Mouse (Mus musculus) intestine, embryonic 16.5 days (tissue): ENCODE measurements around the gene Gnmt. TPM values are rescaled to one million over a fixed set of nuclear protein-coding genes. Genes with fewer than 3 reads are reported as not detected.
A peak's percentile ranks its signal among the peaks of the same experiment; 100 is the strongest.

ENCODE experiments used
- ATAC-seq: fragments of 200-750 bp; cut with Nextera tagmentation; 2 replicates; pipeline ENCODE4 v1.8.0; 2017; ENCODE audit warnings: moderate TSS enrichment, moderate library complexity
- H3K27ac ChIP-seq: fragments of 300-500 bp; sonication (generic); 2 replicates; pipeline ENCODE4 v1.5.1; 2014; ENCODE audit warnings: mild to moderate bottlenecking, low read length
- H3K27me3 ChIP-seq: fragments of 300-500 bp; sonication (generic); replicated peaks from 2 replicates; pipeline ENCODE4 v1.6.1; 2014; ENCODE audit warnings: low read length, control low read depth, mixed read lengths; ENCODE audit not compliant: control insufficient read depth, insufficient read depth
- H3K36me3 ChIP-seq: fragments of 300-500 bp; sonication (generic); 2 replicates; pipeline ENCODE4 v1.6.1; 2014; ENCODE audit warnings: low read length, control low read depth; ENCODE audit not compliant: control insufficient read depth, insufficient read depth
- H3K4me1 ChIP-seq: fragments of 300-500 bp; sonication (generic); 2 replicates; pipeline ENCODE4 v1.6.1; 2014; ENCODE audit warnings: low read length, control low read depth, mixed read lengths; ENCODE audit not compliant: control insufficient read depth, insufficient read depth
- H3K4me2 ChIP-seq: fragments of 300-500 bp; sonication (generic); 2 replicates; pipeline ENCODE4 v1.6.1; 2014; ENCODE audit warnings: low read depth, low read length, control low read depth
- H3K4me3 ChIP-seq: fragments of 300-500 bp; sonication (generic); 2 replicates; pipeline ENCODE4 v1.5.1; 2014; ENCODE audit warnings: mild to moderate bottlenecking, low read length
- H3K9ac ChIP-seq: fragments of 300-500 bp; sonication (generic); 2 replicates; pipeline ENCODE4 v1.6.1; 2014; ENCODE audit warnings: low read depth, low read length
- H3K9me3 ChIP-seq: fragments of 300-500 bp; sonication (generic); 2 replicates; pipeline ENCODE4 v1.6.1; 2016; ENCODE audit warnings: low read length, control low read depth; ENCODE audit not compliant: control insufficient read depth
- WGBS: fragments of 180-500 bp; shearing (Covaris S2); extraction: QIAGEN DNeasy Blood & Tissue Kit; methylation state at CpG from one replicate; pipeline ENCODE4 v1.1.7; 2014; 5-methylcytosine and 5-hydroxymethylcytosine counted together
- polyA plus RNA-seq: library from polyadenylated mRNA; unstranded; fragments of >200 nt; fragmentation: Nextera tagmentation; extraction: Ambion mirVana; gene quantifications from 2 replicates; pipeline ENCODE4 v1.2.1, GENCODE M21; 2015

The Gnmt gene
- polyA plus RNA-seq, 1 experiment from 2014 or later: 8.2 TPM

DNA sequence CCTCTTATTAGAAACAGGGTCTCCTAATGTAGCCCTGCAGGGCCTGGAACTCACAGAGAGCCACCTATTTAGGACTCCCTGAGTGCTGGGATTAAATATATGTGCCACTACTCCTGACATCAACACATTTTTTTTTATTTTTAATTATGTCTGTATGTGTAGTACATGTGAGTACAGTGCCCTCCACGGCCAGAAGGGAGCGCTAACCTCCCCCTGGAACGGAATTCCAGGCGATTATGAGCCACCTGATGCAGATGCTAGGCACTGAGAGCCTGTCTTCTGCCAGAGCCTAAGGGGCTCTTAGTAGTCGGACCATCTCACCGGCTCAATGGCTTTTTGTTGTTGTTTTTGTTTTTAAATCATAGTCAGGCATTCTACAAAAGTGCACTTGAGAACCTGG lies 947 bp downstream of the Gnmt start:
- H3K9ac ChIP-seq: no peak overlapping the region
- peaks cover 8% of the 10 kb centered on the region for H3K4me1 ChIP-seq
- no peak for ATAC-seq
- H3K27me3 ChIP-seq: 0 out of 2 replicates have a peak, but pooled peaks cover 5% of the 10 kb centered on the region
- no peak overlapping the region for H3K27ac ChIP-seq
- 47% methylated on average over 6 of the region's 6 CpGs for WGBS
- peaks cover 8% of the 10 kb centered on the region; the same call in 1 of the 2 replicates for H3K36me3 ChIP-seq
- H3K4me2 ChIP-seq: no peak overlapping the region
- no peaks in the 10 kb centered on the region for H3K9me3 ChIP-seq
- H3K4me3 ChIP-seq: no peak overlapping the region

DNA sequence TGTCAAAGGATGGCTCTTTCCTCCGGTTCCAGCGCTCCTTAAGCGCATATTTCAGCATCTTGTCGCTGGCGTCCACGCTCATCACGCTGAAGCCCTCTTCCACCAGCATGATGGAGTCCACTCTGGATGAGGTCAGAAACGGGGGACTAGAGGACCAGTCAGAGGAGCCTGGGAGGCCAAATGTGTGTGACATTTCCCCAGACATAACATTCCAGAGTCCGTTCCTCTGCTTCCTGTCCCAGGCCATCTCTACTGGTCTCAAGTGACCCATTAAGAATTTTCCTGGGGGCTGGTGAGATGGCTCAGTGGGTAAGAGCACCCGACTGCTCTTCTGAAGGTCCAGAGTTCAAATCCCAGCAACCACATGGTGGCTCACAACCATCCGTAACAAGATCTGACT lies 1.7 kb downstream of the Gnmt start:
- WGBS: 90% methylated on average over 11 of the region's 11 CpGs

DNA sequence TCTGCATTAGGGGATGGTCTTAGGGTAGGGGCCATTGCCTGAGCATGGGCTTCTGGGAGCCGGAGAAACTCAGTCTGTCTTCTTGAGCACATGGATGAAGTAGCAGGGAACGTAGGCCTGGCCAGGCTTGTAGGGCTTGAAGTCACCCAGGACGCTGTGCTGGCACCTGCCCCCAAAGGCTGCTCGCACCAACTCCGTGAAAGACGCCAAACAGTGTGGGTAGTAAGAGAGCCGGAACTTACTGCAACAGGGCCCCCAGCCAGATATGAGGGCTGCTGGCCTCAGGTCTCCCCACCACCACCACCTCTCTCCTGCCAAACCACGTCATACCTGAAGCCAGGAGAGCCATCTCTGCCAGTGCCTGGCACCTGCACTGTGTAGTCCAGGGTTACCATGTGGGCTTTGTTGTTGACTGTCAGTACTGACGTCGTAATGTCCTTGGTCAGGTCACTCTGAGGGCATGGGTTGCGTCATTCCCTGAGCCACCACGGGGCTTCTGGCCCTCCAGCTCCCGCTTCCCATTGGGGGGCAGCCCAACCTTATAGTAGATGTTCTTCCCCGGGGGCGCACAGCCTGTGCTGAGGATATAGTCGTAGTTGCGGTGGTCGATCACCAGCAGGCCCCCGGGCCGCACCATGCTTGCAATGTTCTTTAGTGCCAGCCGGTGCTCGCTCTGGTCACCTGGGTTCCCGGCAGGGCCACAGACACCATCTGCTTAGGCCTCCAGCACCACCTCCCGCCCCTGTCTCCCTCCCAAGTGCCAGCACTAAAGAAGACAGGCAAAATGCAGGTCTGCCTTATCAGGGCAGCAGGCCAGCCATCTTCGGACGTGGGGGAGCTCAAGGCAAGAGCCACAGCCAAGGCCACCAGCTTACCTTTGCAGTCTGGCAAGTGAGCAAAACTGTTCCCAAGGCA lies 3.0 kb downstream of the Gnmt start:
- WGBS: 91% methylated on average over 26 of the region's 26 CpGs
- no peaks in the 10 kb centered on the region for H3K9me3 ChIP-seq
- H3K27me3 ChIP-seq: 0 out of 2 replicates have a peak, but pooled peaks cover 5% of the 10 kb centered on the region
- H3K9ac ChIP-seq: no peak overlapping the region
- H3K4me2 ChIP-seq: no peak overlapping the region
- H3K27ac ChIP-seq: no peak overlapping the region
- no peak for ATAC-seq
- H3K4me3 ChIP-seq: no peak overlapping the region
- peaks cover 14% of the 10 kb centered on the region for H3K36me3 ChIP-seq
- peaks cover 8% of the 10 kb centered on the region for H3K4me1 ChIP-seq

More for the DNA sequence above, 1.7 kb downstream of the Gnmt start:
- H3K4me2 ChIP-seq: no peak overlapping the region
- no peak overlapping the region for H3K27ac ChIP-seq
- peaks cover 8% of the 10 kb centered on the region for H3K4me1 ChIP-seq
- ATAC-seq: no peak
- no peak overlapping the region for H3K4me3 ChIP-seq
- no peak overlapping the region for H3K9ac ChIP-seq
- 0 out of 2 replicates have a peak, but pooled peaks cover 5% of the 10 kb centered on the region for H3K27me3 ChIP-seq
- H3K36me3 ChIP-seq: peaks cover 10% of the 10 kb centered on the region; the same call in 1 of the 2 replicates
- H3K9me3 ChIP-seq: no peaks in the 10 kb centered on the region

DNA sequence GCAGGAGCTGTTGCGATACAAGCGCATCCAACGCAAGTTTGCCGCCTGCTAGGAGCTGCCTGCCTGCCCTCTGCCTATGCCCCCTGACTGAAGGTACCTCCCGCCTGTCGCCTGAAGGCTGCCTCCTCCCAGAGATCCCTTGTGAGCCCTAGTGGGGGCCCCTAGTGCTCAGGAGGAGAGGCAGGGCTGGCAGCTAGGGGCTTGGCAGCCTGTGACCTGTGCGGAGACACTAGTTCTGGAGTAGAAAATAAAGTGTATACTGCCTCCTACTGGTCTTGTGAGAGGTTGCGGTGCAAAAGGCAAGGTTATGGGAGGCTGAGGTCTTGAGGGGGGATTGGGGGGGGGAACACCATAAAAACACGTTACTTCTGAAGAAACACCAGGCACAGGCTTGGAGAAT lies 3.7 kb downstream of the Gnmt start:
- no peaks in the 10 kb centered on the region for H3K9me3 ChIP-seq
- no peak overlapping the region for H3K4me3 ChIP-seq
- 57% methylated on average over 9 of the region's 9 CpGs for WGBS
- no peak overlapping the region for H3K9ac ChIP-seq
- H3K36me3 ChIP-seq: peaks cover 14% of the 10 kb centered on the region
- H3K4me1 ChIP-seq: peaks cover 8% of the 10 kb centered on the region
- no peak overlapping the region for H3K4me2 ChIP-seq
- no peak overlapping the region for H3K27ac ChIP-seq
- H3K27me3 ChIP-seq: 0 out of 2 replicates have a peak, but pooled peaks cover 5% of the 10 kb centered on the region
- no peak for ATAC-seq

DNA sequence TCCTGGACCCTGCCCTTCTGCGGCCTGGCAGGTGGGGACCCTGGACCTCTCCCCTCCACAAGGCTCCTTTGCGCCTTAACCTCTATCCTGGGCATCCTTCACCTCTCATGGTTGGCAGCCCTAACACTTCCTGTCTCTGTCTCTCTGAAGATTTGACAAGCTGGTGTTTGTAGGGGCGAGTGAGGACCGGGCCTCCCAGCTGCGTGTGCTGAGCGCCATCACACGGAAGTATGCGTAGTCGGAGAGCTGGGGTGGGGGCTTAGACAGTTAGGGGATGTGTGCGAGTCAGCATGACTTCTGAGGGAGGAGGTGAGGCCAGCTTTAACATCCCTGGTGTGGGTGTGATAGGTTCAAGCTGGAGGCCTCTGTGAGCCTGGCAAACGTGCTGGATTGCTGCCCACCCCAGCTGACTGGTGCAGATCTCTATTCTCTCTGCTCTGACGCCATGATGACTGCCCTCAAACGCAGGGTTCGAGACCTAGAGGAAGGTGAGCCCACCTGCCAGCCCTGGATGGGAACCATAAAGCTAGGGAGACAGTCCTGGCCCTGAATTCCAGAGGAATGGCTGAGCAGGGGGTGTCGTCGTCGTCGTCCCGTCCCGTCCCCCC lies 4.4 kb downstream of the Gnmt start:
- Histone ChIP-seq H3K36me3 (peaks cover 14% of the 10 kb centered on the region), H3K9me3 (no peaks in the 10 kb centered on the region)
- no peak for ATAC-seq

DNA sequence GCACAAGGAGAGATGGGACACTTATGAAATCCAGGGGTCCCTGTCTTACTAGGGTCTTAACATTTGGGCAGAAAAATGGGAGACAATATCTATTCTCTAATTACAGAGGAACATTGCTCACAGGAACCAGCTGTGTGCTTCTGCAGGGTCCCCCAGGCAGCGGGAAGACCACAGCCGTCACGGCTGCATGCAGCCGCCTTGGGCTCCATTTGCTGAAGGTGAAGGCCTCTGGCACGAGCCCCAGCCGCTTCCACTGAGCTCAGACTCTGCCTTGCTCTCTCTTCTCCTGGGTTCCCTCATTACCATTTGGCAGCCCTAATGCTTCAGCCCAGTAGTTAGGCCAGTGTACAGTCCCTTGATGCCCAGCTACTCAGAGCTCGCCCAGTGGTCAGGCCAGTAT lies 7.9 kb downstream of the Gnmt start:
- H3K4me2 ChIP-seq: no peak overlapping the region
- H3K4me1 ChIP-seq: no peaks in the 10 kb centered on the region
- H3K9ac ChIP-seq: no peak overlapping the region
- H3K36me3 ChIP-seq: peaks cover 14% of the 10 kb centered on the region
- 93% methylated on average over 7 of the region's 7 CpGs for WGBS
- no peaks in the 10 kb centered on the region for H3K27me3 ChIP-seq
- ATAC-seq: no peak
- H3K4me3 ChIP-seq: no peak overlapping the region
- no peak overlapping the region for H3K27ac ChIP-seq
- H3K9me3 ChIP-seq: no peaks in the 10 kb centered on the region

More for the DNA sequence above, 4.4 kb downstream of the Gnmt start:
- H3K4me3 ChIP-seq: no peak overlapping the region
- H3K27ac ChIP-seq: no peak overlapping the region
- 0 out of 2 replicates have a peak, but pooled peaks cover 5% of the 10 kb centered on the region for H3K27me3 ChIP-seq
- no peak overlapping the region for H3K4me2 ChIP-seq
- 79% methylated on average over 20 of the region's 20 CpGs for WGBS
- H3K4me1 ChIP-seq: peaks cover 8% of the 10 kb centered on the region
- H3K9ac ChIP-seq: no peak overlapping the region

DNA sequence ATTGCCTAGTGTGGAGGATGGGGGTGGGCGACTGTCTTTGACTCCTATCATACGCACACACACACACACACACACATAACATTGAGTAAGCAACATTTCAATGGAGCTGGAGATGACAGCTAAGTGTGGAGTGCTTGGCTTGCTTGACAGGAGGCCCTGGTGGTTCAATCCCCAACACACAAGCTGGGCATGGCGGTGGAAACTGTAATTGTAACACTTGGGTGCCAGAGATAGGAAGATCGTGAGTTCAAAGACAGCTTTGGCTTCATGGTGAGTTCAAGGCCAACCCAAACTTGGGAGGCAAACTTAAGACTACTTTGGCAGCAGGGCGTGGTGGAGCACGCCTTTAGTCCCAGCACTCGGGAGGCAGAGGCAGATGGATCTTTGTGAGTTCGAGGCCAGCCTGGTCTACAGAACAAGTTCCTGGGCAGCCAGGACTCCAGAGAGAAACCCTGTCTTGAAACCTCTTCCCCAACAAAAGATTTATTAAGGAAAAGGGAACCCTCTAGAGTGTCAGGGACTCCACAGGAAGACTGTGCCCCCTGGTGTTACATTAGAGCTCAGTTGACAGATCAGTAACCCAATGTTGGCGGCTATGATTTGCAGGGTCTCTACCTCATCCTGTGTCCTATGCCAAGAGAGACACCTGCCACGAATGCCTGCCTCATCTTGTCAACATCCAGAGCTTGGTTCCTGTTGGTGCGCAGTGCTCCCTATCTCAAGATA lies 14.0 kb downstream of the Gnmt start:
- no peak overlapping the region for H3K4me3 ChIP-seq
- peaks cover 8% of the 10 kb centered on the region for H3K4me1 ChIP-seq
- peaks cover 10% of the 10 kb centered on the region for H3K36me3 ChIP-seq
- no peaks in the 10 kb centered on the region for H3K9me3 ChIP-seq
- no peak overlapping the region for H3K4me2 ChIP-seq
- ATAC-seq: no peak
- H3K27ac ChIP-seq: no peak overlapping the region
- H3K9ac ChIP-seq: no peak overlapping the region
- WGBS: 93% methylated on average over 11 of the region's 11 CpGs
- H3K27me3 ChIP-seq: no peaks in the 10 kb centered on the region

DNA sequence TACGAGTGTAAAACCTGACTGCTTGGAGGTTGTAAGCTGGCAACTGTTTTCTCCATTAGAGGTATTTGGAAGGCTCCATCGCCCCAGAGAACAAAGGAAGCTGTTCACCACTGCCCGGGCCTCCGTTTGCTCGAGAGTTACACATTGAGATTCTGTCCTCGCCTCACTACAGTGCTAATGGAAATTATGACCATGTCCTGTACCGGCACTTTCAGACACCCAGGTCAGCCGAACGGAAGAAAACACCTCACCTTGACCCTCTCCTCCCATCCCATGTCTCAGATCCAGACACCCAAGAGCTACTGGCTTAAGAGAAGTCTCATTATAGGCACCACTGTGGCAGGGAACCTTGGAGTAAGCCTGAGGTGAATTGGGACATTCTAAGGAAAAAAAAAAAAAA lies 15.1 kb downstream of the Gnmt start:
- H3K27ac ChIP-seq: no peak overlapping the region
- H3K9ac ChIP-seq: no peak overlapping the region
- ATAC-seq: no peak
- no peaks in the 10 kb centered on the region for H3K27me3 ChIP-seq
- H3K4me3 ChIP-seq: no peak overlapping the region
- H3K9me3 ChIP-seq: no peaks in the 10 kb centered on the region
- 86% methylated on average over 9 of the region's 9 CpGs for WGBS
- H3K36me3 ChIP-seq: peaks cover 10% of the 10 kb centered on the region
- H3K4me2 ChIP-seq: no peak overlapping the region
- H3K4me1 ChIP-seq: peaks cover 8% of the 10 kb centered on the region

DNA sequence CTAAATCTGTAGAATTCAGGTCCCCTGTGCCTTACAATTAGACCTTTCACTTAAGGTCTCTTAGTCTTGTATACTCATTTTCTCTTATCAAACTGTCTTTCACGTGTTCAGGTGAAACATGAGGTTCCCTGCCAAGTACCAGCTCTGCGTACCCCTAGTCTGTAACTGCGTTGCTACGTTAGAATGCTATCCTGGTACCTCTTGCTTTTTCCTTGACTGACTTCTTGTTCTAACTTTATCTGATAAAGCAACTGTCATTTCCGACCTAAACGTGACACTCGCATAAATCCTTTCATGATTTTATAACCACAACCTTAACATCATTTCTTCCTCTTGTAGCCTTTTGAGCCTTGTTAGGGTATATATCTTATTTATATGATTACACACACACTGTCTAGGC lies 16.5 kb downstream of the Gnmt start:
- peaks cover 10% of the 10 kb centered on the region for H3K36me3 ChIP-seq
- peak overlapping the region; percentile 91 for H3K4me3 ChIP-seq
- ATAC-seq: no peak
- H3K4me2 ChIP-seq: peak overlapping the region; percentile 71
- 56% methylated on average over 7 of the region's 7 CpGs for WGBS
- H3K4me1 ChIP-seq: peaks cover 8% of the 10 kb centered on the region
- no peak overlapping the region for H3K27ac ChIP-seq
- peak overlapping the region; percentile 96 for H3K9ac ChIP-seq
- H3K27me3 ChIP-seq: no peaks in the 10 kb centered on the region
- no peaks in the 10 kb centered on the region for H3K9me3 ChIP-seq
